Mouse (Mus musculus) heart, embryonic 16.5 days (tissue): ENCODE data around the gene Nup85. TPM values are rescaled to one million over a fixed set of nuclear protein-coding genes. Genes with fewer than 3 reads are reported as not detected.
A peak's percentile ranks its signal among the peaks of the same experiment; 100 is the strongest.

Experiments used
- ATAC-seq: fragments of 200-750 bp; cut with Nextera tagmentation; replicated peaks from 2 replicates; pipeline ENCODE4 v1.8.0; 2017; ENCODE audit warnings: moderate number of reproducible peaks; ENCODE audit not compliant: insufficient read depth, low FRiP score; ENCODE audit errors: extremely low read depth
- H3K27ac ChIP-seq: fragments of 300-500 bp; sonication (generic); 2 replicates; pipeline ENCODE4 v1.5.1; 2014; ENCODE audit warnings: mild to moderate bottlenecking, low read length, control low read depth, moderate library complexity
- H3K27me3 ChIP-seq: fragments of 300-500 bp; sonication (generic); 2 replicates; pipeline ENCODE4 v1.6.1; 2014; ENCODE audit warnings: low read length, mixed read lengths; ENCODE audit not compliant: control insufficient read depth, insufficient read depth
- H3K36me3 ChIP-seq: fragments of 300-500 bp; sonication (generic); 2 replicates; pipeline ENCODE4 v1.6.1; 2014; ENCODE audit not compliant: control insufficient read depth, insufficient read depth
- H3K4me1 ChIP-seq: fragments of 300-500 bp; sonication (generic); 2 replicates; pipeline ENCODE4 v1.6.1; 2014; ENCODE audit warnings: low read length, mixed read lengths; ENCODE audit not compliant: control insufficient read depth, insufficient read depth
- H3K4me2 ChIP-seq: fragments of 300-500 bp; sonication (generic); 2 replicates; pipeline ENCODE4 v1.6.1; 2014; ENCODE audit warnings: low read depth, mild to moderate bottlenecking, control low read depth, low read length
- H3K4me3 ChIP-seq: fragments of 300-500 bp; sonication (generic); 2 replicates; pipeline ENCODE4 v1.5.1; 2014; ENCODE audit warnings: mild to moderate bottlenecking, control low read depth, low read length
- H3K9ac ChIP-seq: fragments of 300-500 bp; sonication (generic); 2 replicates; pipeline ENCODE4 v1.6.1; 2014; ENCODE audit warnings: low read length, control low read depth
- H3K9me3 ChIP-seq: fragments of 300-500 bp; sonication (generic); replicated peaks from 2 replicates; pipeline ENCODE4 v1.6.1; 2016; ENCODE audit warnings: low read length; ENCODE audit not compliant: control insufficient read depth
- WGBS: fragments of 180-500 bp; shearing (Covaris S2); extraction: QIAGEN DNeasy Blood & Tissue Kit; methylation state at CpG from one replicate; pipeline ENCODE4 v1.1.7; 2014; 5-methylcytosine and 5-hydroxymethylcytosine counted together
- polyA plus RNA-seq: library from polyadenylated mRNA; unstranded; fragments of >200 nt; fragmentation: Nextera tagmentation; extraction: Ambion mirVana; gene quantifications from 2 replicates; pipeline ENCODE4 v1.2.1, GENCODE M21; 2015

The Nup85 gene
- polyA plus RNA-seq, 1 experiment from 2014 or later = 117 TPM

- ATAC-seq = no peak
- H3K27me3 ChIP-seq = no peaks in the 10 kb centered on the region
- H3K9me3 ChIP-seq = no peaks in the 10 kb centered on the region
- peaks cover 11% of the 10 kb centered on the region for H3K36me3 ChIP-seq
- 46% methylated on average over 11 of the region's 11 CpGs for WGBS
- peak overlapping the region; percentile 86 for H3K4me2 ChIP-seq
- peak overlapping the region; percentile 81 for H3K4me3 ChIP-seq
- peak overlapping the region; percentile 47 for H3K27ac ChIP-seq
- H3K9ac ChIP-seq = peak overlapping the region; percentile 82
- H3K4me1 ChIP-seq = peaks cover 3% of the 10 kb centered on the region
These were observed 62.8 kb downstream of the Nup85 start for GRCm38 (mm10) chr11:115626824-115627616.

- Histone ChIP-seq H3K4me1 (peaks cover 3% of the 10 kb centered on the region), H3K9me3 (no peaks in the 10 kb centered on the region)
These were observed 63.7 kb downstream of the Nup85 start, which contains the start of gene Slc25a19 for GRCm38 (mm10) chr11:115627705-115628464. Slc25a19 (minus strand) TSS chr11:115628295.

GRCm38 (mm10) chr11:115628465-115629101 is 64.3 kb downstream of the Nup85 start:
- 46% methylated on average over 13 of the region's 13 CpGs for WGBS
- H3K27ac ChIP-seq = peak overlapping the region; percentile 38; the same call in 1 of the 2 replicates
- H3K4me3 ChIP-seq = peak overlapping the region; percentile 81
- H3K4me2 ChIP-seq = peak overlapping the region; percentile 64
- no peak for ATAC-seq
- H3K9me3 ChIP-seq = no peaks in the 10 kb centered on the region
- H3K4me1 ChIP-seq = peaks cover 3% of the 10 kb centered on the region
- H3K27me3 ChIP-seq = no peaks in the 10 kb centered on the region
- 0 out of 2 replicates have a peak, but pooled peaks cover 2% of the 10 kb centered on the region for H3K36me3 ChIP-seq
- peak overlapping the region; percentile 60 for H3K9ac ChIP-seq

More at GRCm38 (mm10) chr11:115627705-115628464, 63.7 kb downstream of the Nup85 start, which contains the start of gene Slc25a19:
- H3K4me3 ChIP-seq = peak within 1 kb of the TSS; percentile 81
- H3K36me3 ChIP-seq = peaks cover 5% of the 10 kb centered on the region
- H3K4me2 ChIP-seq = peak within 1 kb of the TSS; percentile 86
- H3K9ac ChIP-seq = peak within 1 kb of the TSS; percentile 82
- ATAC-seq = peak; percentile 99
- H3K27me3 ChIP-seq = no peaks in the 10 kb centered on the region
- WGBS = under 1% methylated on average over 47 of the region's 47 CpGs
- H3K27ac ChIP-seq = peak within 1 kb of the TSS; percentile 47

- no peak for ATAC-seq
- Histone ChIP-seq H3K4me1 (peaks cover 3% of the 10 kb centered on the region), H3K36me3 (no peaks in the 10 kb centered on the region), H3K4me3 (no peak overlapping the region), H3K4me2 (no peak overlapping the region), H3K27me3 (no peaks in the 10 kb centered on the region), H3K9me3 (no peaks in the 10 kb centered on the region), H3K27ac (no peak overlapping the region), H3K9ac (no peak overlapping the region)
- 83% methylated on average over 13 of the region's 13 CpGs for WGBS
These were observed 65.7 kb downstream of the Nup85 start for GRCm38 (mm10) chr11:115629734-115630531.

GRCm38 (mm10) chr11:115630532-115631504 is 66.6 kb downstream of the Nup85 start:
- Histone ChIP-seq H3K9ac (no peak overlapping the region), H3K4me2 (no peak overlapping the region), H3K27me3 (no peaks in the 10 kb centered on the region), H3K9me3 (no peaks in the 10 kb centered on the region), H3K4me3 (no peak overlapping the region), H3K27ac (no peak overlapping the region), H3K36me3 (no peaks in the 10 kb centered on the region), H3K4me1 (peaks cover 3% of the 10 kb centered on the region)
- no peak for ATAC-seq
- WGBS = 46% methylated on average over 16 of the region's 16 CpGs

DNA sequence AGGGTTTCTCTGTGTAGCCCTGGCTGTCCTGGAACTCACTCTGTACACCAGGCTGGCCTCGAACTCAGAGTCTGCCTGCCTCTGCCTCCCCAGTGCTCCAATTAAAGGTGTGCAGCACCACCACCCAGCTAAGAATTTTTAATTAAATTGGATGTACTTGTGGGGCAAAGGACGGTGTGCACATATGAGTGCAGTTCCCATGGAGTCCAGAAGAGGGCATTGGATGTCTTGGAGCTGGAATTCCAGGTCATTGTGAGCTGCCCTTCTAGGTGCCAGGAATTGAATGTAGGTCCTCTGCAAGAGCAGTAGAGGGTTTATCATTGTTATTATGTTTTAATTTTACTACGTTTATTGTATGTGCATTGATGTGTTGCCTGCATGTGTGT is 67.3 kb downstream of the Nup85 start:
- Histone ChIP-seq H3K9me3 (no peaks in the 10 kb centered on the region), H3K4me2 (no peak overlapping the region), H3K27me3 (no peaks in the 10 kb centered on the region), H3K36me3 (no peaks in the 10 kb centered on the region), H3K9ac (no peak overlapping the region), H3K4me3 (no peak overlapping the region), H3K4me1 (peaks cover 3% of the 10 kb centered on the region), H3K27ac (no peak overlapping the region)
- no peak for ATAC-seq
- 19% methylated on average over 3 of the region's 3 CpGs for WGBS

DNA sequence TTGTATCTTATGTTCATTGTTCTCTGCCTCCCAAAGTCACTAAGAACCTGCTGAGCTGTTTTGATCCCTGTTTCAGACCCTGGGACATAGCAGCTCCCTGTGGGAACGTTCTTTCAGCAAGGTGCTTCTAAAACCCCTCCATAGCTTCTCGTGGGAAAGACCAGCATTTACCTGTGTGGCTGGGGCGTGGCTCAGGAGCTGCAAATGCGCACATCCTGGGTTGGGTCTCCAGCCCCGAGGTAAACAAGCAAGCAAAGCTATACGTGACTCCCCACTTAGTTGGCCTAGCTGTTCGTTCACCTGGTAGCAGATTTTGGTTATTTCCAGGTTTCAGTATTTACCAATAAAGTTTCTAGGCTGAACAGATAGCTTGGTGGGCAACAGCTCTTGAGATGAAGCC is 68.0 kb downstream of the Nup85 start:
- Histone ChIP-seq H3K27me3 (no peaks in the 10 kb centered on the region), H3K4me3 (no peak overlapping the region), H3K36me3 (no peaks in the 10 kb centered on the region), H3K9me3 (no peaks in the 10 kb centered on the region), H3K9ac (no peak overlapping the region), H3K4me2 (no peak overlapping the region), H3K4me1 (peaks cover under 1% of the 10 kb centered on the region), H3K27ac (no peak overlapping the region)
- 70% methylated on average over 7 of the region's 7 CpGs for WGBS
- ATAC-seq = no peak
